In genomic region chr11:84959701-84960181, GRCm38 (mm10) we compare ENCODE assay signal across 10 mouse cellular contexts. TPM values are rescaled to one million over a fixed set of nuclear protein-coding genes. Genes with fewer than 3 reads are reported as not detected.
DNase-seq lines count a peak whose midpoint lies in the region; ATAC-seq lines count a peak whose summit lies in the region.
"Had no signal": no experiment of that assay in that cellular context is flagged by ENCODE, and none has a peak within 500 bp of the region (broad histone marks: within the 10 kb centered on the region; RNA-seq: fewer than 3 reads in every experiment).

No protein-coding gene starts in this region.

- no peak overlapping the region for H3K9ac ChIP-seq in hindbrain, embryonic 11.5 days (ENCODE audit: low read depth, low read length)
- no peak overlapping the region for H3K9ac ChIP-seq in forebrain, embryonic 13.5 days
- H3K9ac ChIP-seq: embryonic facial prominence, embryonic 12.5 days had no signal

- H3K4me2 ChIP-seq in hindbrain, embryonic 11.5 days (replicated peaks; ENCODE audit: low read depth, low read length) = no peak overlapping the region
- no peak overlapping the region for H3K4me2 ChIP-seq in forebrain, embryonic 13.5 days
- H3K4me2 ChIP-seq: embryonic facial prominence, embryonic 12.5 days had no signal

- peak overlapping the region; percentile 74 for H3K27ac ChIP-seq in hindbrain, embryonic 10.5 days
- H3K27ac ChIP-seq in hindbrain, embryonic 11.5 days (ENCODE audit: low read depth, low read length) = no peak overlapping the region
- no peak overlapping the region for H3K27ac ChIP-seq in forebrain, embryonic 13.5 days
- H3K27ac ChIP-seq: embryonic facial prominence, embryonic 12.5 days had no signal

- intact Hi-C loops in heart, postnatal 36 days (cut with DNase I) = no loop called here

- peaks cover 46% of the 10 kb centered on the region for H3K4me1 ChIP-seq in hindbrain, embryonic 10.5 days (replicated peaks)
- H3K4me1 ChIP-seq in hindbrain, embryonic 11.5 days (replicated peaks; ENCODE audit: control insufficient read depth, insufficient read depth, low read length) = peaks cover 7% of the 10 kb centered on the region; the same call in 1 of the 2 replicates
- peaks cover 16% of the 10 kb centered on the region for H3K4me1 ChIP-seq in forebrain, embryonic 13.5 days

- peaks cover 59% of the 10 kb centered on the region for H3K27me3 ChIP-seq in hindbrain, embryonic 10.5 days (ENCODE audit: insufficient read depth, poor library complexity, severe bottlenecking)
- peaks cover 26% of the 10 kb centered on the region for H3K27me3 ChIP-seq in hindbrain, embryonic 11.5 days (ENCODE audit: control insufficient read depth, insufficient read depth, low read length)
- peaks cover 52% of the 10 kb centered on the region for H3K27me3 ChIP-seq in forebrain, embryonic 13.5 days

- peak; percentile 52 for DNase-seq in hindbrain, embryonic 10.5 days (ENCODE audit: low spot score)
- no peak for DNase-seq in hindbrain, embryonic 11.5 days (ENCODE audit: low spot score)
- peak; percentile 63 for DNase-seq in embryo, embryonic 10 days (ENCODE audit: low spot score)
- peak; percentile 41 to 56 for DNase-seq in heart, postnatal 36 days
- peak; percentile 60 for DNase-seq in lung, postnatal 10 days
- no peak for DNase-seq in thymus, postnatal 14 days
- DNase-seq in layer of hippocampus, adult 11-12 months (ENCODE audit: low spot score) = no peak

- peak overlapping the region; percentile 24; the same call in 1 of the 2 replicates for H3K4me3 ChIP-seq in hindbrain, embryonic 10.5 days
- no peak overlapping the region for H3K4me3 ChIP-seq in hindbrain, embryonic 11.5 days (ENCODE audit: low read depth, low read length)
- H3K4me3 ChIP-seq in forebrain, embryonic 13.5 days = no peak overlapping the region
- H3K4me3 ChIP-seq: embryonic facial prominence, embryonic 12.5 days had no signal

- no peak for ATAC-seq in hindbrain, embryonic 11.5 days (ENCODE audit: low FRiP score)
- ATAC-seq in forebrain, embryonic 13.5 days = no peak

- WGBS in hindbrain, embryonic 10.5 days = under 1% methylated on average over 9 of the region's 9 CpGs
- 1% methylated on average over 9 of the region's 9 CpGs for WGBS in hindbrain, embryonic 11.5 days
- WGBS in forebrain, embryonic 13.5 days = 2% methylated on average over 9 of the region's 9 CpGs

- H3K36me3 ChIP-seq in hindbrain, embryonic 10.5 days = no peaks in the 10 kb centered on the region
- no peaks in the 10 kb centered on the region for H3K36me3 ChIP-seq in hindbrain, embryonic 11.5 days (ENCODE audit: control insufficient read depth, insufficient read depth, low read length)
- no peaks in the 10 kb centered on the region for H3K36me3 ChIP-seq in forebrain, embryonic 13.5 days (ENCODE audit: poor library complexity, severe bottlenecking)
- H3K36me3 ChIP-seq: embryonic facial prominence, embryonic 12.5 days had no signal

- no peaks in the 10 kb centered on the region for H3K9me3 ChIP-seq in hindbrain, embryonic 10.5 days
- H3K9me3 ChIP-seq in hindbrain, embryonic 11.5 days (ENCODE audit: control insufficient read depth, low read length) = no peaks in the 10 kb centered on the region
- H3K9me3 ChIP-seq in forebrain, embryonic 13.5 days (replicated peaks) = no peaks in the 10 kb centered on the region
- H3K9me3 ChIP-seq: embryonic facial prominence, embryonic 12.5 days had no signal

RNA-seq across cellular contexts. Expression of gene Car4, which starts 2.2 kb away (rescaled TPM):
- 6.0 and 10.0 TPM in 2 replicates for polyA plus RNA-seq in hindbrain, embryonic 10.5 days (2016; fragmentation: Nextera tagmentation; extraction: Ambion mirVana)
- polyA plus RNA-seq in hindbrain, embryonic 11.5 days (2014; fragmentation: Nextera tagmentation; extraction: Ambion mirVana) = 3.0 and 3.7 TPM in 2 replicates
- total RNA-seq in heart, postnatal 36 days (2021) = 10 to 100 TPM; 36.6 to 67.0 TPM
- 1.2 and 2.0 TPM in 2 replicates for polyA plus RNA-seq in forebrain, embryonic 13.5 days (2015; fragmentation: Nextera tagmentation; extraction: Ambion mirVana)
- total RNA-seq: CH12.LX had no signal

RNA-seq across cellular contexts. Expression of gene Znhit3, which starts 43.6 kb away (rescaled TPM):
- 87.0 and 93.5 TPM in 2 replicates for polyA plus RNA-seq in hindbrain, embryonic 10.5 days (2016; fragmentation: Nextera tagmentation; extraction: Ambion mirVana)
- polyA plus RNA-seq in hindbrain, embryonic 11.5 days (2014; fragmentation: Nextera tagmentation; extraction: Ambion mirVana) = 68.5 and 71.5 TPM in 2 replicates
- total RNA-seq in heart, postnatal 36 days (2021) = 10 to 100 TPM in 1 of 2 experiments, 1 to 10 TPM in 1; 8.8 to 10.5 TPM
- 75.3 and 76.3 TPM in 2 replicates for polyA plus RNA-seq in forebrain, embryonic 13.5 days (2015; fragmentation: Nextera tagmentation; extraction: Ambion mirVana)

Comparison
In these comparisons a context has a peak if more than half of its experiments do, and no peak if none do; other contexts are left out.
1. DNase-seq: peak in hindbrain, embryonic 10.5 days (single experiment), embryo, embryonic 10 days (single experiment), heart, postnatal 36 days (2 of 2) and lung, postnatal 10 days (single experiment); none in hindbrain, embryonic 11.5 days (single experiment), thymus, postnatal 14 days (single experiment) and layer of hippocampus, adult 11-12 months (single experiment).